Mouse (Mus musculus): Measurements from ENCODE around the gene Cnbp. TPM values are rescaled to one million over a fixed set of nuclear protein-coding genes. Genes with fewer than 3 reads are reported as not detected.
A peak's percentile ranks its signal among the peaks of the same experiment; 100 is the strongest.

Cnbp gene
- total RNA-seq, 2 experiments from 2014 or later = 255 TPM

DNA sequence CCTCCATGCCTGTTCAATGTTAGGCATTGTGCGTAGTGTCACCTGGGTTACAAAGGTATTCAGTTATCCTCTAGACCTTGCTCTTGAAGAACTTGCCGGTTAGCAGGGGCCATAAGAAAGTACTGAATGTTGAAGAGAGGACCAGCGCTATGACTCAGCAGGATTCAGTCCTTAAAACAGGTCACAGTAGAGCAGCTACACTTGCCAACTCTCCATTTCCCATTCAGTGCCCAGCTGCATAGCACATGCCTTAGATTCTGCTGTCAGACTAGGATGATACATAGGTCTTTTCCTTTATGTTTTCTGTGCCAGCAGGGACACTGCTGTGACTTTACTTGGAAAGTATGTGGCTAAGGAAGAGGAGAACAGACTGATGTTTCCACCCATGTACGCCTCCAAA is 2.5 kb upstream of the Cnbp start:
- intact Hi-C loops (cut with DNase I) = no loop called here
- DNase-seq (ENCODE audit: extremely low spot score in 1 of 2, low spot score in 2 of 2) = no peak

DNA sequence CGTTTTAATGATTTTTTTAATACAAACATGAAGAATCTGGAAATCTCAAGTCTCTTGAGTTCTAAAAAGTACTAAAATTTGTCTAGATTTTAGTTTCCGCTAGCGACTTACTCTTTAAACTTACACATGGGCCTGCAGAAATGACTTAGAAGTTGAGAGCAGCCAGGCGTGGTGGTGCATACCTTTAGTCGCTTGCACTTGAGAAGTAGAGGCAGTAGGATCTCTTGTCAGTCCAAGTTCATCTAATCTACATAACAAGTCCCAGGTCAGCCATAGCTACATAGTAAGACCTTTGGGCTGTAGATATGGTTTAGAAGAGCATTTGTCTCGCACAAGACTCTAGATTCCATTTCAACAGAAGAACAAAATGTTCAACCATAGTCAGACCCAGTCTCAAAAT is 965 bp upstream of the Cnbp start:
- DNase-seq (ENCODE audit: extremely low spot score in 1 of 2, low spot score in 2 of 2) = no peak
- intact Hi-C loops (cut with DNase I) = no loop called here

DNA sequence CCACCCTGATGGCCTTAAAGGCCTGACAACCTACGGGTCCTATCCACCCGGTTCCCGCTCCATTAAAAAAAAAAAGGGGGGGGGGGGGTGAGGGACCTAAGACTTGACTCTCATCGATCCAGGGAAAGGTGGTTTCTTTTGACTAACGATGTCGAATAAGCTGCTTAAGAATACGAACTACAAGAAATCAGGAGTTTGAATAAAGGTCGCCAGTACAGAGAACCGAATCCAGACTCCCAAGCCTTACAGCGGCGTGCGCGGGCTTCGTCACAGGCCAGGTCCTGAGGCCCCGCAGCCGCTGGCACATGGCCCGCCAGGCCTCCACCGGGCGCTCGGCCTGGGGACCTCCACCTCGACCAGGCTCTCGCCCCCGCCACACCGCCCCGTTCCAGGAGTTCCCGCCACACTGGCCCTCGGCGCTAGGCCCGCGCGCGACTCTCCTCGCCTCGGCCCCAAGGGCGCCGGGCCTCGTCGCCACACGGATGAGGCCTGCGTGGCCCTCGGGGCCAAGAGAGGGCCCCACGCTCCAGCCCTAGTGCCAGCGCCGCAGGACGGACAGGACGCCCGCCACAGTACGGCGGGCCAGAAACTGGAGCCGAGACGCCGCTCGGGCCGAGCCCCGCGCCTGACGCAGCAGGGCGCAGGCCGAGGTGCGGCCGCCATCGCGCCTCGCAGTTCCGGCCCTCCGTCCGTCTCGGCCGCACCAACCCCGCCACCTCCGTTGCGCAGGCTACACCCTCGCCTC is 579 bp downstream of the Cnbp start:
- peak; percentile 31 to 78 for DNase-seq (ENCODE audit: extremely low spot score in 1 of 2, low spot score in 2 of 2)
- intact Hi-C loops (cut with DNase I) = no loop called here

DNA sequence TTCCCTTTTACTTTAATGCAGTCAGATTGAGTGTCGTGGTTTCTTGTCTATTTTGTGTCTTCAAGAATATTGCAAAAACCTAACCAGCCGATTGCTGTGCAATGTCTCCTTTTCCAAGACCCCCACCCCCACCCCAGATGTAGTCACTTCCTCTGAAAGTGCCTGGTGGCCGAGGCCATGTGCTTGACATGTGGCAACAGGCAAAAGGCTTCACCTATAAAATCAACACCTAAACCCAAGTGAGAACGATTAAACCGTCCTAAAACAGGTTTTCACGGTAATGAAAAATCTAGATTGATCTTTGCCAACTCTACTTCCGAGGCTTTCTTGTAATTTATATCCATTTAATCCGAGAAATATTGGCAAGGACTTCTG is 1.1 kb downstream of the Cnbp start:
- no peak for DNase-seq (ENCODE audit: extremely low spot score in 1 of 2, low spot score in 2 of 2)
- intact Hi-C loops (cut with DNase I) = no loop called here

DNA sequence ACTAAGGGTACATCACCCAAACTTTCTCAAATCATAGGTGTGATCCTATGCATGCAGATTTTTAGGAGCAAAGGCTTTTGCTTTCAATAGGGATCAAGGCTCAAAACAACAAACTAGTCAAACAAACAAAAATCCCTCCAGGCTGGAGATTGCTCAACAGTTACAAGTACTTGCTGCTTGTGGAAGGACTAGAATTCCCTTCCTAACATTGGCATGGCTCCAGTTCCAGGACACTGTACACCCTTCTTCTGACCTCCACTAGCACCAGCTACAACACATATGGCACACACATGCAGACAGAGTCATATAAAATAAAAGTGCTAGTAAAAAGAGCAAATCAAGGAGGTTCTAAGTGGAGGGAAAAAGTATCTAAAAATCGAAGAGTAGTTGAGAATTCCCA is 4.1 kb downstream of the Cnbp start:
- intact Hi-C loops (cut with DNase I) = no loop called here
- DNase-seq (ENCODE audit: extremely low spot score in 1 of 2, low spot score in 2 of 2) = no peak

DNA sequence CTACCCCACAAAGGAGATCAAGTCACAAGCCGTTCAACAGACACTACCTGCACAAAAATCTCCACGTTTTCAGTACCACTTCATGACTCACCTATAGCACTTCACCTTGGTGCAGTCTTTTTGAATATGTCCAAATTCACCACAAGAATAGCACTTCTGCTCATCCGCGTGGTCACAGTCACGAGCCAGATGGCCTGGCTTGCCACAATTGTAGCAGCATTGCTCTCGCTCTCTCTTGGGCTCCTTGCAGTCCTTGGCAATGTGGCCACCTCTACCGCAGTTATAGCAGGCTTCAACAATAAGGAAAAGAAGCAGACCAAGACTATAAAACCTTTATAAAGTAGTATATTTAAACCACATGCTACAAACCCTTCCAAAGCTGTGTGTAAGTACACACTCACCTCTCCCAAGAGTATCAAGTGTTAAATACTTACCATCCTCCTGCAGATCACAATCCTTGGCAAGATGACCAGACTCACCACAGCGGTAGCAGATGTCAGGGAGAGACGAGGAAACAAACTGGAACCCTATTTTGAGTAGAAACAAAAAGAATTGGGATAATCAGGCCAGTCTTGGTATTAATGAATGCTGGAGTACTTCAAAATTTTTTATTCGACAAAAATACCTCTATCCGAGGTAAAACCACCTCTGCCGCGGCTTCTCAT is 5.7 kb downstream of the Cnbp start:
- intact Hi-C loops (cut with DNase I) = no loop called here
- DNase-seq (ENCODE audit: extremely low spot score in 1 of 2, low spot score in 2 of 2) = no peak

DNA sequence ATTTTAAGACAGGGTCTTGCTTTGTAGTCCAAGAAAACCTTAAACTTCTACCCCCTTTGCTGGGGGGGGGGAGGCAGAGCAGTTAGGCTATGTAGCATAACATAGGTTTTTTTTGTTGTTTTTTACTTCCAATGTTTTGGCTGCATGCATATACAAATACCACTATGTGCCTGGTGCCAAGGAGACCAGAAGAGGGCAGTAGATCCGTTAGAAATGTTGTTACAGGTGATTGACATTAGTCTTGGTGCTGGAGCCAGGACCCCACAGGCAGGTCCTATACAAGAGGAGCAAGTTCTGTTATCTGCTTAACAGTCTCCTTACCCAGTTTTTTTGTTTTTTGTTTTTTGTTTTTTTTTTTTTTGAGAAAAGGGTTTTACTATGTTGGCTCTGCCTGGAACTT is 8.7 kb downstream of the Cnbp start:
- peak in 1 of 2 experiments; percentile 20 for DNase-seq (ENCODE audit: extremely low spot score in 1 of 2, low spot score in 2 of 2)
- intact Hi-C loops (cut with DNase I) = no loop called here

DNA sequence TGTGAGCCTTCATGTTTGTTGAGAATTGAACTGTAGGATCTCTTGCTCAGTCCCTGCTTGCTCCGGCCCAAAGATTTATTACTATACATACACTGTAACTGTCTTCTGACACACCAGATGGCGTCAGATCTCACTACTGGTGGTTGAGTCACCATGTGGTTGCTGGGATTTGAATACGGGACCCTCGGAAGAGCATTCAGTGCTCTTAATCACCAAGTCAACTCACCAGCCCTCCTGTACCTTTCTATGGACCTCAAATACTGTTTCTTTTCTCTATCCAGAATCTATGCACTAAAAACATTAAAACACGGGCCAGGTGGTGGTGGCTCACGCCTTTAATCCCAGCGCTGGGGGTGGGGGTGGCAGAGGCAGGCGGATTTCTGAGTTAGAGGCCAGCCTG is 9.3 kb downstream of the Cnbp start:
- intact Hi-C loops (cut with DNase I) = no loop called here
- DNase-seq (ENCODE audit: extremely low spot score in 1 of 2, low spot score in 2 of 2) = no peak

DNA sequence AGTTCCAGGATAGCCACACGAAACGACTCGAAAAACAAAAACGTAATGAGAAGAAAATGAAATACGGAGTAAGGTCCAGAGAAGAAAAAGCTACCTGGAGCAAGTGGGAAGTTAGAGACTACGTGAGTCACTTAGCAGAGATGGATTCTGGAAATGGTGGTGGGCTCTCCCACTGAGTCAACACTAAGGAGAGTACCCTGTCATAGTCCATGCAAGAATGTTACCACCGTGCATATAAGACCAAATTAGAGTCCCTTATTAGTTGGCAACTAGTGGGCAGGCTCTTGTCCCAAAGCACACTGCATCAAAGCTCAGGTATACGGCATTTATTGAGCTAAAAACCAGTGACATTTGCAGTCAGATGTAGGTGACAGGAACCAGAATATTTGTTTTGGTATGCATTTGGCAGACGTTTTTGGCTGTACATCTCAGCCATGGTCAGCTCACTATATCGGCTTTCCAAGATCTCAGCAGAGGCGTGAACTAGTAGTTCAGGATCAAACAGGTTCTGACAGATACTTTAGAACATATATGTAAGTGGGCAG is 11.0 kb downstream of the Cnbp start:
- intact Hi-C loops (cut with DNase I) = loop anchor here (10.0 kb wide), 1 partner anchor 245 kb away; the partner anchor contains the start of gene Rpn1
- no peak for DNase-seq (ENCODE audit: extremely low spot score in 1 of 2, low spot score in 2 of 2)

DNA sequence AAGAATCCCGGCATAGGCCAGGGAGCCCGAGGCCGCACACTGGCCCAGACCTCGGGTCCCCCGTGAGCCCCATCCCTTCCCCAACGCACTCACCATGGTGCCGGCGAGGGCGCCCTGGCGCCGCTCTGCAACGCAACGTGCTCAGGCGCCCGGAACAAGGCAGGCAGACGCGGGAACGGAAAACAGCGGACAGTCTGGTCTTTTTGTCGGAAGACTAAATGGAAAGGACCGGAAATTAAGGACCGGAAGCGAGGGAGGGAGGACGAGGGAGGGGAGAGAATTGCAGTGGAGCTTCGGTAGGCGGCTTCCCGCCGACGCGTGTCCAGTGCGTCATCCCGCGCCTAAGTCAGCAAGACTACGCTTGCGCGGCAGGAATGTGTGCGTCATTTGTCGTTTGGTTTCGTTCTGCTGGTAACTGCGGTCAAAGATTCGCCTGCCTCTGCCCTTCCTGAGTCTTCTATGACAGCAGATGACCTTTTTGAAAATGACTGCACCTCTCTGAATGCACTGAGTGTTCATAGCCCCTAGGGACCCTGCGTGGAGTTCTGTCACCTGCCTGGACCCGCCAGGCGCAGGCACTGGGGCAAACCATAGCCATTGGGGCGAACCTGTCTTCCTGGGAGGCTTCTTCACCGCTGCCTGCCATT is 12.2 kb downstream of the Cnbp start, which contains the start of gene Isy1:
Gene Isy1, minus strand, starts transcription at position 248 of the 647 bp plus-strand sequence.
- intact Hi-C loops (cut with DNase I) = loop anchor here (10.0 kb wide), 1 partner anchor 246 kb away; the partner anchor contains the start of gene Rpn1
- DNase-seq (ENCODE audit: extremely low spot score in 1 of 2, low spot score in 2 of 2) = peak; percentile 95 to 96

DNA sequence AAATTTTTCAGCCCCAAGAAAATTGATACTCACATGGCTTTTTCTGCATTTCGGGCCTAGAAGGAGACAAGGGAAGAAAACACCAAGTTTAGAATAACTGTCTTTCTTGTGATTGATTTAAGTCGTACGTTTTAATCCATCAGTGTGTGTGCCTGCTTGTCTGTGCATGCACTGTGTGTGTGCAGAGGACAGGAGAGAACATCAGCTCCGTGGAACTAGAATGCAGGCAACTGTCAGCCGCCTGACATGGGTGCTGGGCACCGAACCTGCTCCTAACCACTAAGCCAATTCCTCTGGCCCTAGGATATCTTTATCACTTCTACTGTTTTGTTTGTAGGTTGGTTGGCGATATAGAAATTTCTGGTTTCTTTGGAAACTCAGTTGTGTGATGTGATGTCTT is 15.2 kb downstream of the Cnbp start, which contains the start of gene Gm45140:
Gene Gm45140, minus strand, starts transcription at position 101 of the 400 bp plus-strand sequence.
- DNase-seq (ENCODE audit: extremely low spot score in 1 of 2, low spot score in 2 of 2) = peak in 1 of 2 experiments; percentile 4
- intact Hi-C loops (cut with DNase I) = loop anchor here (10.0 kb wide), 1 partner anchor 249 kb away; the partner anchor contains the start of gene Rpn1

DNA sequence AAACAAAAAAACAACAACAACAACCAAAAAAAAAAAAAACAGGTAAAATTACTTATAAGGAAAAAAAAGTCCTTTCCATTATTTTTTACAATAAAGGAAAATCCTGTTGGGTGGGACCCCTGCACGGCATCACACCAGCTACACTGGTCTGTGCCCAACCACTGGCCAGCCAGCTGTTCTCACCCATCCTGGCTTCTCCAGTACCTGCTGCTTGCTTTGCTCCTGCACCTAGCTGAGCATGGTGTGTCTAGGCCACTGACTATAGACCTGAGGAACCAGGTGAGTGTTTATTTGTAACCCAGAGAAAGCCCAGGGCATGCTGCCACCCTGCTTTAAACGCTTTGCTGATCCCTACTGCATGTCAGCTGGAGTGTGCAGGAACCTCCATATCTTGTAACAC is 30.5 kb downstream of the Cnbp start:
- intact Hi-C loops (cut with DNase I) = no loop called here
- no peak for DNase-seq (ENCODE audit: extremely low spot score in 1 of 2, low spot score in 2 of 2)

DNA sequence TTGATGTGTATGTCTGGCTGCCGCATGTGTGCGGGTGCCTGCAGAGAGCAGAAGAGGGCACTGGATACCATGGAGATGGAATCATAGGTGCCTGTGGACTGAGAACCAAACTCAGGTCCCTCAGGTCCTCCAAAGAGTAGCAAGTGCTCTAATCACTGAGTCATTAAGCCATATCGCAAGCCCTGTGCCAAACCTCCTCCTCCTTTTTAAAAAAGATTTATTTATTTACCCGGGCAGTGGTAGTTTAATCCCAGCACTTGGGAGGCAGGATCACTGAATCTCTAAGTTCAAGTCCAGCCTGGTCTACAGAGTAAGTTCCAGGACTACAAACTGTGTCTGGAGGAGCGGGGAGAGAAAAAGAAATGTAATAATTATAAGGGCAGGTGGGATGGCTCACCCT is 36.4 kb downstream of the Cnbp start:
- DNase-seq (ENCODE audit: extremely low spot score in 1 of 2, low spot score in 2 of 2) = no peak
- intact Hi-C loops (cut with DNase I) = no loop called here

DNA sequence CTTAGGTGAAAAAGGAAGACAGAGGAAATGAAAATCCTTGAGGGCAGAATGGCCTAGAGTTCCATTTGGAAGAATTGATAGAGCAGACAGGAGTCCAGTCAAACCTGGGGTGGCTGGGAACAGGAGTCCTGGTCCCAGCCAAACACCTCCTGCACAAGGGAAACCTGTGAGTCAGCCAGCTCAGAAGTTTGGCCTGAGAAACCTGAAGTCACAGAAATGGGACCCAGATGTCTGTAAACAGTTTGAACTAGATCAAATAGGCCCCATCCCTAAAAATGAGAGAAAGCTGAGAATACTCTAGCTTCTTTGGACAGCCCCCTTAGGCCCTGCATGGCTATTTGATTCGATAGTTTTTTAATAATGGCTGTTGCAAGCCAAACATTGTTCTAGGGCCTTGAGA is 38.2 kb downstream of the Cnbp start:
- intact Hi-C loops (cut with DNase I) = no loop called here
- DNase-seq (ENCODE audit: extremely low spot score in 1 of 2, low spot score in 2 of 2) = no peak

DNA sequence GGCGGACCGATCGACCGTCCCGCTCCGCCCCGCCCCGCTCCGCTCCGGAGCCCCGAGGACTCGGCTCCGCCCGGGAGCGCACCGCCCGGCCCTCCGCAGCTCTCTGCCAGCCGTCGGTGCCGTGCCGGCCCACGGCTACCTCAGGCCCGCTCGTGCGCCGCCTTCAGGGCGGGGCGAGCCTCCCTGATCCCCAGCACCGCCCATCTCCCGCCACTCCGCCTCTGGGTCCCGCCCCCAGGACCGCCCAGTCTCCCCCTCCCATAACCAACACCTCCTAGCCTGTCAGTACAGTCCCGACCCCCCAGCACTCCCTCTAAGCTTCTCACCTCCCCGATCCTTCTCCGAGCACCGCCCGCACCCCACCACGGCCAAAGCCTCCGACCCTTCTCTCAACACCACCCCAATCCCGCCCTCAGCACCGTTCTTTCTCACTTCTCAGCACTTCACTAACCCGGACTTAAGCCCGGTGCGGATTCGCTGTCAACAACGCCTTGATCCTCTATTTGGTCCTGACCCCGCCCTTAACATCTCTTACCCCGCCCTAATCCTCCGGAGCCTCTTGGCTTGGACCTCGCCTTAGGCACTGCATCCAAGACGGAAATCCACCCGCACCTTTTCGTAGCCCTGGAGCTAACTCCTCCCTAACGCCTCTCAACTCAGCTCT is 39.1 kb downstream of the Cnbp start, which contains the start of gene Rab43:
Gene Rab43, minus strand, starts transcription at position 490 of the 664 bp plus-strand sequence.
- DNase-seq (ENCODE audit: extremely low spot score in 1 of 2, low spot score in 2 of 2) = peak; percentile 76 to 96
- intact Hi-C loops (cut with DNase I) = no loop called here

DNA sequence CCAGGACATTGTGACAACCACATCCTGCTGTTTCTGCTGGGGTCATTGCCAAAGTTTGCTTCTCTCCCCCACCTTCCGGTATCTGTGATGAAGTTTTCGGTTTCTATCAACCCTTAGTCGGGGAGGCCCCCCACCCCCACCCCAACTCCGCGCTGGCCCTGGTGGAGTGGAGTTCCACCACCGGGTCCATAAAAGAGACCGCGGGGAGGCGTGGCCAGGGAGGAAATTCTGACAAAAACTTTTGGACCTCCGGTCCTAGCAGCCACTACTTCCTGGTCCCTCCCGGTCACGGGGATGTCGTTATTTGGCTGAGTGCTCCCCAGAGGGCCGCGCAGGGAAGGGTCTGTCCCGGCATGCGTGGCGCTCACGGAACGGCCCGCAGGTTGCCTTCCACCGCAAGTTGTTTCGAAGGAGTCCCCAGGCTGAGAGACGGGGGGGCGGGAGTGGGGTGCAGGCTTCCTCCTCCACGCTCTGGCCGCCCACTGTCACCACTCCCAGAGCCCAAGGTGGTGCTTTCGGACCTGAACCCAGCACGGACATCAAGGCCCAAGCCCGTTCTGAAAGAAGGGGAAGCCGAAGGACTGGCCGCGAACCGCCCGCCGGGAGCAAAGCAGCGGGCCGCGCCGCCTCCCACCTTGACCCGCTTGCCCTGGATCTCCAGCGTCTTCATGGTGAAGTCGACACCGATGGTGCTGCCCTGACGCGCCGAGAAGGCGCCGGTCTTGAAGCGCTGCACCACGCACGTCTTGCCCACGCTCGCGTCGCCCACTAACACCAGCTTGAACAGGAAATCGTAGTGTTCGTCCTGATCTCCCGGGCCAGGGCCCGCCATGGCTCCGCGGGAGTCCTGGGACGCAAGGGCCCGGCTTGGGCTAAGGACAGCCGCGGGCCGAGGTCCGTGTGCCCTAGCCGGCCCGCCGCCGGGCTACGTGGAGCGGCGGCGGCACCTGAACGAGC is 39.9 kb downstream of the Cnbp start:
- intact Hi-C loops (cut with DNase I) = no loop called here
- peak; percentile 28 to 85 for DNase-seq (ENCODE audit: extremely low spot score in 1 of 2, low spot score in 2 of 2)

DNA sequence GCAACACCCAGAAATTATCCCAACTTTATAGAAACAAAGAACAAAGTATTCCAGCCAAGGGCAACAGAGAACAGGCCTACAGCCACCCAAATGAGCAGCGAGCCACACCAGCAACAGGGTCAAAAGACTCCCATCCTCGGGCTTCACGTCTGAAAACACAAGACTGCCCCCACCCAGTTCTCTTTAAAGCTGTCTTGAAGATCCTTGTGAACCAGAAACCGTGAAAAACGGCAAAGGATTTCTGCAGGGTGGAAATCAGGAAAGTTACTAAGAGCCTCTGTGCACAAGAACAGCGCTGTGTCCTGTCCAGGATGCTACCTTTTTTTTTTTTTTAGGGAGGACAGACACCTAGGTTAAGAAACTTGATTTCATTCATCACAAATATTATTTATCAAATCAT is 40.6 kb downstream of the Cnbp start:
- intact Hi-C loops (cut with DNase I) = no loop called here

DNA sequence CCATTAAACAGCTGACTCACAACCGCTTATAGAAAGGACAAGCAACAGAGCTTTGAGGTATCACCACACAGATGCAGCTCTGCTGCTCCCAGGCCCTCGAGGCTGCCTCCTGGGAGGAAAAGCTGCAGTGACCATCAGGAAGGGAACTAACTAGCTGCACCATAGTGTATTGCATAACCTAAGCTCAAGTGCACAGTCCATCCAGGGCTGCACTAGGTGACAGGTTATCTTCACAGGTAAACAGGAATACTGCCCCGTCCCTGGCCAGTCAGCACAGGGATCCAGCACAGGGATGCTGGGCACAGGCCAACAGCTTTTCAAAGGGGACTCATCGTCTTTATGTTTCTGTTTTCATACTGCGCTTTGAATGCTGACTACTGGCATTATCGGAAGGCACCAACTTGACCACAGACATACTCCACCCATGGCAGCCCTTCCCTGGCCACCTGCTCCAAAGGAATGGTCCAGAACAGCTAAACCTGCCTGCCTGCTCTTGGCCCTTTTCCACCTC is 41.2 kb downstream of the Cnbp start:
- no peak for DNase-seq (ENCODE audit: extremely low spot score in 1 of 2, low spot score in 2 of 2)
- intact Hi-C loops (cut with DNase I) = no loop called here

More for the DNA sequence above, 40.6 kb downstream of the Cnbp start:
- no peak for DNase-seq (ENCODE audit: extremely low spot score in 1 of 2, low spot score in 2 of 2)
